Mouse (Mus musculus) myocyte (in vitro differentiated cells): ENCODE measurements around the gene Hcfc2.

Experiments
- CEBPB ChIP-seq: IDR thresholded peaks from 2 replicates; pipeline ENCODE4 v1.6.1; 2011; ENCODE audit warnings: mild to moderate bottlenecking, moderate library complexity; ENCODE audit not compliant: poor library complexity, insufficient read depth, severe bottlenecking
- E2F4 ChIP-seq: IDR thresholded peaks from one replicate; pipeline ENCODE4 v1.6.1; 2011; ENCODE audit warnings: mild to moderate bottlenecking, control low read depth, moderate library complexity; ENCODE audit not compliant: insufficient read depth
- MAX ChIP-seq: IDR thresholded peaks from one replicate; pipeline ENCODE4 v1.6.1; 2011; ENCODE audit warnings: low read depth, mild to moderate bottlenecking, control low read depth
- MYOD1 ChIP-seq, 3 experiments: IDR thresholded peaks; one replicate each; pipeline ENCODE4 v1.6.1; 2011; ENCODE audit warnings: control low read depth in 2 of 3, low read depth in 2 of 3, mild to moderate bottlenecking in 2 of 3, moderate library complexity in 1 of 3; ENCODE audit not compliant: insufficient read length in 2 of 3, control insufficient read depth in 1 of 3
- MYOG ChIP-seq, 3 experiments: IDR thresholded peaks; one replicate each; pipeline ENCODE4 v1.6.1; 2011; ENCODE audit warnings: control low read depth in 2 of 3, low read depth in 2 of 3, mild to moderate bottlenecking in 2 of 3; ENCODE audit not compliant: insufficient read length in 2 of 3, control insufficient read depth in 1 of 3, insufficient read depth in 1 of 3
- POLR2A ChIP-seq: IDR thresholded peaks from one replicate; pipeline ENCODE4 v1.6.1; 2011; ENCODE audit warnings: low read depth, mild to moderate bottlenecking, control low read depth, moderate library complexity; ENCODE audit not compliant: insufficient read length
- POLR2AphosphoS2 ChIP-seq: IDR thresholded peaks from one replicate; pipeline ENCODE4 v1.6.1; 2011; ENCODE audit warnings: low read depth, control low read depth; ENCODE audit not compliant: insufficient read length
- REST ChIP-seq: IDR thresholded peaks from one replicate; pipeline ENCODE4 v1.6.1; 2011; ENCODE audit warnings: mild to moderate bottlenecking, control low read depth, moderate library complexity; ENCODE audit not compliant: insufficient read depth, insufficient read length
- TCF12 ChIP-seq: IDR thresholded peaks from one replicate; pipeline ENCODE4 v1.6.1; 2011; ENCODE audit warnings: mild to moderate bottlenecking, control low read depth; ENCODE audit not compliant: poor library complexity, insufficient read depth, severe bottlenecking
- TCF3 ChIP-seq: IDR thresholded peaks from one replicate; pipeline ENCODE4 v1.6.1; 2011; ENCODE audit warnings: low read depth, control low read depth; ENCODE audit not compliant: insufficient read length
- USF1 ChIP-seq: IDR thresholded peaks from one replicate; pipeline ENCODE4 v1.6.1; 2011; ENCODE audit warnings: low read depth, mild to moderate bottlenecking, control low read depth, moderate library complexity

DNA sequence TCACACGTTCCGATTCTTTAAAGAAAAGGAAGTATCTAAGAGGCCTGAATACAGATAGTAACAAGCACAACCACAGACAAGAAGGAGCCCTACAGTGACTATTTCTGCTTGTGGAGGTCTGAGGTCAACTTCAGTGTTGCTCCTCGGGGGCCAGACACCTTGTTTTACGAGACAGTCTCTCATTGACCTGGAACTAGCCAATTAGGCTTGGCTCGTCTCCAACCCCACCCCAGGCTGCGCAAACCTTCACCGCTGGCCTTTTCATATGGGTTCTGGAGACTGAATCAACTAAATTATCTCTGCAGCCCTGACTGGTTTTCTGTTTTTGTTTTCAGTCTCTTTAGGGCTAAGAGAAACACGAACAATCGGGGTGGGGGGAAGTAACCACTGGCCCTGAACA, 61.4 kb downstream of the Hcfc2 start:
- TF ChIP-seq POLR2A = no peak
- no peak for TF ChIP-seq MAX
- TF ChIP-seq MYOD1 (IDR thresholded peaks at IDR 0.05; ENCODE audit: control insufficient read depth in 1 of 3, insufficient read length in 2 of 3, low read depth in 2 of 3) = no peak
- TF ChIP-seq CEBPB = no peak
- no peak for TF ChIP-seq E2F4
- TF ChIP-seq TCF12 = no peak
- no peak for TF ChIP-seq USF1
- TF ChIP-seq TCF3 = no peak
- TF ChIP-seq POLR2AphosphoS2 = no peak
- no peak for TF ChIP-seq REST
- no peak for TF ChIP-seq MYOG (IDR thresholded peaks at IDR 0.05; ENCODE audit: control insufficient read depth in 1 of 3, insufficient read depth in 1 of 3, insufficient read length in 2 of 3, low read depth in 2 of 3)
